Mouse (Mus musculus): ENCODE measurements around the gene Plscr3.

DNA sequence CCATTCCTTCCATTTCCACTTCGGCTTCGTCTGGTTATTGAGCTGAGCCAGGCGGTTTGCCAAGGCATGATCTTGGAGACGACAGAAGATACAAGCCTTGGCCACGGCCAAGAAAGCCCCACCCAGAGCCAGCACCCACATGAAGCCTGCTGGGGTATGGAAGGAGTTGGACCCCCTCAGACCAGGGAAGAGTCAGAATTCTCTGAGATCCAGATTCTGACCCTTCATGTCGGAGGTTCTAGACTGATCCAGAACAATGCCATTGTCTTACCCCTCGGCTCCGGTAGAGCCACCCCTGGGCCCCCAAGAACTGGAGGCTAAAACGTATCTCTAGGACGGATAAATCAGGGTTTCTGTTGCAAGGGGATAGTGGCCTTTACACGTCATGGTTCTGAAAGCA is 31.7 kb downstream of the Plscr3 start, which contains the start of gene Tmem95:
- TF ChIP-seq GATA1 (IDR thresholded peaks at IDR 0.05; ENCODE audit: borderline replicate concordance, low read length) = no peak
- no peak for TF ChIP-seq FLI1 (IDR thresholded peaks at IDR 0.05; ENCODE audit: low read length)
